Mouse (Mus musculus) lung, postnatal 36 days (tissue): Measurements from ENCODE around the gene Retn.
A peak's percentile ranks its signal among the peaks of the same experiment; 100 is the strongest.

ENCODE experiments used
- DNase-seq: peaks from one replicate; pipeline ENCODE4 v3.0.0; 2022; ENCODE audit warnings: mixed read lengths

Retn gene

DNA sequence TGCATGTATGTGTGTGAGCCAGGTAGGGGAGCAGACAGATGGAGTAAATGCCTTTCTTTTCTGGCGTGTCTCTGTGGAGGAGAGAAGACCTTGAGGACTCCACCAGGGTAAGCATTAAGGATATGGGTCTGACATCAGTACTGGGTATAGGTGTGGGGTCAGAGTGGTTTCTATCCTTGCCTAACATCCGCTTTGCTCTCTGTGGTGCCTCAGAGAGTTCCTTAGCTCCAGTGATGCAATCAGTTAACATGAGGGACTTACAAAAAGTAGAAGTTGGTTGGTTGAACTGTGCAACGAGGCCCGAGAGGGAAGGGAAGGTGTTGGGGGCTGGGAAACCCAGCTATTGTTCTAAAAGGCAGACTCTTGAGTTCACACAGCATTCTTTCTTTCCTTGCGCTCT, 8.8 kb downstream of the Retn start:
- DNase-seq, result peak; percentile 43

DNA sequence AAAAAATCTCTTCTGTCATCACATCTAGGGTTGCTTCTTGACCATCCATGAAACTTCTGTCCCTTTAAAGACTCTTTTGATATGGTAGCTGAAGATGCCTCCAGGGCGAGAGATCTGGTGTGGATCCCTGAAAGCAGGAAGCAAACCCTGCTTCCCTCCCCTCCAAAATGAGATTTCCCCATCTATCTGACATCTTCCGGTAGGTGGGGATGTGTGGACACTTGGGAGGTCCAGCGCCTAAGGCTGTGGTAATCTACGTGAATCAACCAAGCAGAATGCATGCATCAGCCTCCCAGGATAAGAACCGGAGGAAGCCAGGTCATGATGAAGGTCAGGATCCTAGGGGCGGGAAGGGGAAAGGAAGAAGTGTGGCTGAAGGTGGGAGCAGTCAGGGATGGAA, 9.9 kb downstream of the Retn start, which contains the start of gene Mcemp1:
Mcemp1 (plus strand) TSS at position 248 of the 400 bp plus-strand sequence.
- DNase-seq, result peak; percentile 59

DNA sequence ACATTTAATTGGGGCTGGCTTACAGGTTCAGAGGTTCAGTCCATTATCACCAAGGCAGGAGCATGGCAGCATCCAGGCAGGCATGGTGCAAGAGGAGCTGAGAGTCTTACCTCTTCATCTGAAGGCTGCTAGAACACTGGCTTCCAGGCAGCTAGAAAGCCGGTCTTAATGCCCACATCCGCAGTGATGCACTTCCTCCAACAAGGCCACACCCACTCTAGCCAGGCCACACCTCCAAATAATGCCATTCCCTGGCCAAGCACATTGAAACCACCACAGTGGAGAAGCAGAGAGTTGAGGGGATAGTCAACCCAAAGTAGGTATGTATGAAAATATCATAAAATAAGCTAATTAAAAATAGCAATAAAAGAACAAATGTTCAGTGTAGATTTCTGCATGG, 14.8 kb downstream of the Retn start:
- DNase-seq, result peak; percentile 80

DNA sequence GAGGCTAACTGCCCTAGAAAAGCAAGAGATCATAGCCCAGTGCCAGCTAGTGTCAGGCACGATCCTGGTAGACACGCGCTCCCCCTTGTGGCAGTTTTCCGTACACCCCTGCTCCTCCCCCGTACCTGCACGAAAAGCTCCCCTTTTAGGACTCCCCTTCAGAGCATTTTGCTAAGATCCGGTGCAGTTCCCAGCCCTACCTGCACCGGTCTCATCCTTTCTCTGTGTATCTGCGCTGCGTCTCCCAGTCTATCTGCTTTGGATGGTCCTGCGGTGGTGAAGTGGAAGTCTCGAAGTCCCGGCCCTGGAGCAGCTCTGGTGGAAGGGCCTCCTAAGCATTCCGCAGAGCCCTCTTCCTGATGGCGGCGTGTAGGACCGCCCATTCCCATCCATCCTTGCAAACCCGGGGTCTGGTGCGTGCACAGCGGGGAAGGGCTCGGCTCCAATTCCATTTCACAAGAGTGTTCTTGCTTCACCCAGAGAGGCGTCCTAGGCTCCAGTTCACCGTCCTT, 16.5 kb downstream of the Retn start, which contains the start of gene Fcor:
Fcor (minus strand) TSS at position 383 of the 512 bp plus-strand sequence.
- DNase-seq, result peak; percentile 92

DNA sequence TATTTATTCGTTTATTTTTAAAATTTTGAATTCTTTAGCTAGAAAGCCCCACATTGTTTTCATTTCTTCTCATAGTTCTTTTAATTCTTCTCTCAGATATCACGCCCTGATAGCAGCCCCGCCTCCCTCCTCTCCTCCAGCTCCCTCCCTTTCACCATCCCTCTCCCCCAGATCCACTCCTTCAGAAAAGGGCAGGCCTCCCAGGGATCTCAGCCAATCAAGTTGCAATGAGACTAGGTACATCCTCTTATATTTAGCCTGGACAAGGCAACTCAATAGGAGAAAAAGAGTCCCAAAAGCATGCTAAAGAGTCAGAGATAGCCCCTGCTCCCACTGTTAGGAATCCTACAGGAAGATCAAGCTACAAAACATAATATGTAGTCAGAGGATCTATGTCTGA, 19.1 kb downstream of the Retn start:
- no peak for DNase-seq

DNA sequence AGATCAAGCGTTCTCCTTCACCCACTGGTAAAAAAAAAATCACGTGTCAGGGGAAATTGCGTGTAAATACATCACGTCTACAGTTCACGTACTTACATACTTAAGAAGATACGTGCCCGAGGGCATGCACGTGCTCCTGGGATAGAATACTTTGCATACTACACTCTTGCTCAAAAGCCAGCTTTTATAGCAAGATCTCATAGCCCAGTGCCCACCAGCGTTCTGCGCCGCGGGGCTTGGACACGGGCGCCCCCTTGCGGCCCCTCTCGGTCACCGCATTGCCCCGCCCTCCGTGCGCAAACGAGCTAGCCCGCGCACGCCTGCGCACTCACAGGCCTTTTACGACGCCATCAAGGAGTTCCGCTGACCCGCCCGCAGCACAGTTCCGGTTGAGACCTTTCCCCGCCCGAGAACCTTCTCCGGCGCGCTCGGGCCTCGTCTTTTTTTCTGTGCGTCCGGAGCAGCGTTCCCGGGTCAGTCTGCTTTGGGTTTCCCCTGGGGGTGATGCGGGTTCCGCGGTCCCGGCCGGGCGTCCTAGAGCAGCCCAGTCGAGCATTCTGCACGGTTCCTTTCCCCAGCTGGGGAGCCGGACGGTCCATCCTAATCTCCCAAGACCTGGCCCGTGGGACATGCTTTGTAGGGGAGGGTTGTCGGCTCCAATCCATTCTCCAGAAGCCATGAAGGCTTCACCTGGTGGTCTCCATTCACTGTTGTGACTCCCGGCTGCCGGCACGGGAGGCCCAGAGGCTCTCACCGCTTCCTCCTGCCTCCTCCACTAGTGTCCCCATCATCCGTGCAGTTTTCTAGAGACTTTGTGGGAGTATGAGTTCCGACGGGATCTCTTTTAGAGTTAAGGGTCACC, 20.8 kb downstream of the Retn start, which contains the start of gene Trappc5:
Trappc5 (plus strand) TSS at position 169 of the 862 bp plus-strand sequence.
- DNase-seq, result peak; percentile 95

DNA sequence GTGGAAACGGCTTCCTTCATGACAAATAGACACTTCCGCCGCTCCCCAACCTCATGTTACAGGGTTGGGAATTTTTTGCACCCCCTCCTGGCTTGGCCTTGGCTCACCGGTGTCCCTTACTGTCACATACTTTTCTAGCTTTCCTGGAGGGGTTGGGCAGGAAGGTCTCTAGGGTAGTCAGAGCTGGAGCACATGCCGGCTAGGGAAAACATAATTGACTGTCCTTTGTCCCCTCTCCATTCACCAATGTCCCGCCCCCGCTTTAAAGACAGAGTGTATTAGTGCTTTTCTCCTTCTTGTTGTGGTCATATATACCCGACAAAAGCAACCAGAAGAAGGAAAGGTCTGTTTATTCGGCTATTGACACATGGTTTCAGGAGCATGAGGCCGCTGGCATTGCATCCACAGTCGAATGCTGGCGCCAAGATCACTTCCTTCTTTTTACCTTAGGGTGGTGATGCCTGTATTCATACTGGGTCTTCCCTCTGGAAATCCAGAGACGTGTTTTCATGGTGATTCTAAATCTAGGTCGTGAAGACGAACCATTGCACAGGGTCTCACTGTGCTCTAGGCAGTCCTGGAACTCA, 21.5 kb downstream of the Retn start:
- DNase-seq, result peak; percentile 42

DNA sequence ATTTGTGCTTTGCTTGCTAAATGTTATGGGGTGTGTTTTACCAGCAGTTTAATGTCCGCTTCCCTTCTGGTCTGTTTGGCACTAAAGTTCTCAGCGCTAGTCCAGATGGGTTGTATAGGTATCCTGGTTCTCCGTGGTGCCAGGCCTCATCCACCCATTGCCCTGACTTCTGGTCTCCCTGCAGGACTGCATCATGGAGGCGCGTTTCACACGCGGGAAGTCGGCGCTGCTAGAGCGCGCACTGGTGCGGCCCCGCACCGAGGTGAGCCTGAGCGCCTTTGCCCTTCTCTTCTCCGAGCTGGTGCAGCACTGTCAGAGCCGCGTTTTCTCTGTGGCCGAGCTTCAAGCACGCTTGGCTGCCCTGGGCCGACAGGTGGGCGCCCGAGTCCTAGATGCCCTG, 23.3 kb downstream of the Retn start:
- DNase-seq, result no peak

DNA sequence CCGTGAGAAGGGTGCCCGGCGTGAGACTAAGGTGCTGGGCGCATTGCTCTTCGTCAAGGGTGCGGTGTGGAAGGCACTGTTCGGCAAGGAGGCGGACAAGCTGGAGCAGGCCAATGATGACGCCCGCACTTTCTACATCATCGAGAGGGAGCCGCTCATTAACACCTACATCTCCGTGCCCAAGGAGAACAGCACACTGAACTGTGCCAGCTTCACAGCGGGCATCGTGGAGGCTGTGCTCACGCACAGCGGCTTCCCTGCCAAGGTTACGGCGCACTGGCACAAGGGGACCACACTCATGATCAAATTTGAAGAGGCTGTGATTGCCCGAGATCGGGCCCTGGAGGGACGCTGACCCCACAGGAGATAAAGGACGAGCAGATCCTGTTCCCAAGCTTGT, 23.7 kb downstream of the Retn start:
- DNase-seq, result no peak

DNA sequence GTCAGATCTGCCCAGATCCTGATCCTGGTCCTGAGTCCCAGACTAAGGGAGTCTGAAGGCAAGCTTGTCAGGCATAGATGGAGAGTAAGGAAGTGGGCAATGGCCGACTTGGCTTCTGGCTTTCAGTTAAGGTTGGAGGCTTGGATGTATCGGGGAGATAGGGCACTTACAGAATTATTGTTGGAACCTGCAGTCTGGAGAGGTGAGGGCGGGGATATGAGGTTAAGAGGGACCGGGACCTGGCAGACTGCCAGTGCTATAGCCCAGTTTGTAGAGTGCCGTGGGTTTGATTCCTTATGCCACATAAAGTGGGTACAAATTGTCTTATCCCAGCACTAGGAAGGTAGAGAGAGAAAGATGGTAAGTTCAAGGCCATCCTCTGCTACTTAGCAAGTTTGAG, 24.1 kb downstream of the Retn start:
- DNase-seq, result no peak

DNA sequence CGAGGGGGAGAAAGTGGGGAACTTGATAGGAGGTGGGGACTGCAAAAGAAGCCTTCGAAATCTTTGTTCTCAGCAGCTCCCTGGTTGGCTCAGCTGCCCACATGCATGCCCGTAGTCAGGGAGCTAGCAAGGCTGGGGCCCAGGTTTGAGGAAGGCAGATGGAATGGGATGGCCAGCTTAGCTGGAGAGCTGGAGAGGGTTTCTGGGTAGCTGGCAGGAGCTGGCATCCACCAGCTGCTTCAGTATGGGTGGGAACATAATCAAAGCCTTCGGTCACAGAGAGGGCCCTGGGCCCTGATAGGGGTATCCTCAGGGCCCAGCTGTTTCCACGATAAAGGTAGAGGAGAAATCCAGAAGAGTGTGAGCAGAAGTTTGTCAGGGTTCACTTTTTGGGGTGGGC, 26.9 kb downstream of the Retn start:
- no peak for DNase-seq

DNA sequence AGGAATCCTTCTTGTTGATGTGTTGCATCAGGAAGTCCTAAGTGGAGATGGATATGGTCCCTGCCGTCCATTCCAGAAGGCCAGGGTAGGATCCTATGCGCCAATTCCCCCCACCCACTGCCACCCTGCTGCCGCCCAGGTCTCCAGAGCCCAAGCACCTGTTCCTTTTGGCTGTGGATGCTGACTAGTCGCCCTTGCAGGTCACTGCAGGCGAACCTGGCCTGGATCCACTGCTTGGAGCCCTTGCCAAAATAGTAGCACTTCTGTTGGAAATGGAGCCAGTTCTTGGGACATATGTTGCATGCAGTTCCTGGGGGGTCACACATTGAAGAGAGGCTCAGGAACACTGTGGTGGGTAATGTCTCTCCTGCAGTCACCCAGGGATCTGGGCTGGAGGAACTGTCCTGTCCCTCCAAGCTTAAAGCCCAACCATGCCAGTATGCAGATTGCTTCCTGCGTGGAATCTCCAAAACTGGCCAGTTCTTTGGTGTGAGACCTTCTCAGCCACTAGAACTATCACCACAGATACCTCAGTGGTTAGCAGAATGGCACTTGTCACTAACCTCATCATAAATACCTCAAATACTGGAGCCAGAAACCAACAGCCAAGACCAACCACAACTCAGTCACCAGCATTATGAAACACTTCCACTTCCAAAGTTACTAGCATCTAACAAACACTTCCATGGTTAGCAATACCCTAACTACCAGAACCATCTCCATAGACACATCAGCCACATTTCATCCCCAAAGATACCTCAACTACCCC, 28.0 kb downstream of the Retn start:
- no peak for DNase-seq

DNA sequence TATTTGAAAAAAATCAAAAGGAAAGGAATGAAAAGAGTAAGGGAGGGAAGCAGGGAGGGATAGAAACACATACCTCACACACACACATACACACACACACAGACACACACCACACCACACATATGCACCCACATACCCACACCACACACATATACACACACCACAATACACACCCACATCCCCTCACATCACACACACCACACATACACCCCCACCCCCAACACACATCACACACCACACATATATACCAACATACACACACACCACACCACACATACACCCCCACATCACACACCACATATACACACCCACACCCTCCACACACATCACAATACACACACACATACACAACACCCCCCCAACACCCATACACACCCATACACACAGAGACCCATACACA, 29.0 kb downstream of the Retn start:
- no peak for DNase-seq

DNA sequence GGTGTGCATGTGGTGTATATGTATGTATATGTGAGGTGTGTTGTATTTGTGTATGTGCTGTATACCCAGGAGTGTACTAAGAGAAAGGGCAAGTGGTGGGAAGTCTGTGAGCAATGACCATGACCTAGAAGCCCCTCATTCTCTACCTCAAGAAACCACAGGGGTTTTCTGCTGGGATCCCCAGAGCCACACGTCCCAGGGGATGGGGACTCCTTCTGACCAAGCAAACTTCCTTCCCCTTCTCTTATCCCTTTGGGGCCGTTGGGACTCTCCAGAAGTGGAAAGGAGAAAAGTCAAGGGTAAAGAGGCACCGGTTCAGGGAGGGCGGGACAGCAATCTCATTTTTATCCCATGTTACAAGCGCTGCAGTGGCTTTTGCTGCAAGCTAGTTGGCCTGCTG, 29.9 kb downstream of the Retn start:
- DNase-seq, result no peak

DNA sequence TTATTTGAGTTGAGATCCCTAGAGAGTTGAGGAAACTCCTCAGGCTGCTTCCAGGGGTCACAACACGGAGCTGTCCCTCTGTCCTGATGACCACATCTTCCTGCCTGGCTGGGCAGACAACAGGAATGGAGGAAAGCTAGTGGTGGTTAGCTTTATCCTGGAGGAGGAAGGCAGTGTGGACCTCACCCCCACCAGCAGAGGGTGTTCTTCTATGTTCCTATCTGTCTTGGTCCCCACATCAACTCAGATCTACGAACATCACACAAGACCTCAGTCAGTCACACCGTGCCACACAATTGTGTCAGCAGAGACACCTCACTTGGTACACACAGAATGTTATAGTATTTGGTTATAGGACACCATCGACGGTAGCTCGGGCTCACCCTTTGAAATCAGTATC, 32.0 kb downstream of the Retn start:
- DNase-seq, result no peak

DNA sequence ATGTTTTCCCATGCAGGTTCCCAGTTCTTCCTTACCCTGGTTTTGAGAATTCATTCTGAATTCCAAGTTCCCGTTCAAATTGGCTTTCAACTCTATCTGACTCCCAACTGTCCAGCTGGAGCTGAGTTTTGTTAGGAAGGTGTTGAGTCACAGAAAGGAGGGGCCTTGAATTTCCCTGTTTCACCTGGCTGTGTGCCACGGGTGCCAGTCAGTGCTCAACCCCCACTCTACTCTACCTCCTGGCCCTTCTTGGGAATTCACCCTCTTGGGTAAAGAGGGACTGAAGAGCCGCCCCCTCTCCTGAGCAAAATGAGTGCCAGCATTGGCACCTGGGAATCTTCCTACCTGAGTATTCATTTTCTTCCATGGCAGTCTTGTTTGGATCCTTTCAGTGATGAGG, 35.2 kb downstream of the Retn start:
- peak; percentile 16 for DNase-seq

DNA sequence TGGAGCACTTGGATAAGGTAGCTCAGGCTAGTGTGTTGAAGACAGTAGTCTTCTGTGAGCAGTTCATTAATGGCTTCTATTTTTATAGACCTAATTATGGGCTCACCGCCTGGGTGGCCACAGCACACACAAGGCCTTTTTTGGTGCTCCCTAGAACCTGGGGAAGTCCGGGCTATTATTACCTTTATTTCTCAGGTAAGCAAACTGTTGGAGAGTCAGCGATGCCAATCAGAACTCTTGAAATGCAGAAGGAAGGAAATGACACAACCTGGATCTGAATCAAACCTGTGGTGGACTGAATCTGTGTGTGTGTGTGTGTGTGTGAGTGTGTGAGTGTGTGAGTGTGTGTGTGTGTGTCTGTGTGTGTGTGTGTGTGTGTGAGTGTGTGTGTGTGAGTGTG, 38.6 kb downstream of the Retn start, which contains the start of gene Fcer2a:
Fcer2a (minus strand) TSS at position 55 of the 400 bp plus-strand sequence.
- peak; percentile 24 for DNase-seq

DNA sequence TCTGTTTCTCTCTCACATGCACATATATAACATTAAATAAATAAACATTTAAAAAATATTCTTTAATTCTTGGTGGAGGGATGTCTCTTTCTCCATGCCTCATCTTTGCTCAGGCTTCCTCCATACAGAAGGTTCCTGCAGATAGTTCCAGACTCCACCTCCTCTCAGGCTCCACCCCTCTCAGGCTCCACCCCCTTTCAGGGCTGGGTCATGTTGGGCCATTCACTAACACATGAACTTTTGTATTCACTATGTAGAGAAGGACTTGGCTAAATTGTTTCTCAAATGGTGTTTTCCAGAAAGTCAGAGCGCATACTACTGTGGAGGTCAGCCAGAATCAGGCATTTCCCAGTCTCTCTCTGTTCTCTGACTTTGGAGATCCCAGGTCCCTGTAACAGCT, 45.9 kb downstream of the Retn start:
- DNase-seq, result no peak

DNA sequence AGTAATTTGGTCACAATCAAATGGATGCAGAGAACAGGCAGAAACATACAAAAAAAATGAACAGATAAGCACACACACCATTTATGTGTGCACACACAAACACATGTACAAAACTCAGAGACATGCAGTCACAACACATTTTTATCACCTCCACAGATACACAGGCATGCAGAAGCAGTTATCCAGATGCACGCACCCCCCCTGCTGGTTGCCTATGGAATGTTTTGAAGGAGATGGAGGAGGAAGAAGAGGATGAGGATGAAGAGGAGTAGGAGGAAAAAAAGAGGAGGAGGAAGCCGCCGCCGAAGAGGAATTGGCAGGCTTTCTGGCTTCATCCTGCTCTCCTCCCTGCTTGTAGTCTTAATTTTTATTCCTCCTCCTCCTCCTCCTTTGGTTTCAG, 50.1 kb downstream of the Retn start:
- DNase-seq, result peak; percentile 37

DNA sequence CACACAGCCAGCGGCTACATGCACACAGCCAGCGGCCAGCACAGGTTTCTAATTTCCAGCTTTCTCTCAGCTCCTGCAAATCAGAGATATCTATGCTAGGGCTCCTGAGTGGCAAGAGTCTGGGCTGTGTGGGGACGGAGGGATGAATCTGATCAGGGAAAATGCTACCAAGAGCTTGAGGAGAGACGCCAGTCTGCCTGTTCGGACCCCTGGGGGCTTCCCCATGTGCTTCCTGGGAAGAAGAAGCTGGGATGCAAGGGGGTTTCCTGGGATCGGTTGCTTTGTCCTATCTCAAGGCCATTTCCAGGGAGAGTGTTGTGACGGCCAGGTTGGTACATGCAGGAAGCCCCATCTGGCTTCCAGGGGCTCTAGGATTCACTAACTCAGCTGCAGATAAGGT, 52.0 kb downstream of the Retn start:
- DNase-seq, result no peak
